Mouse (Mus musculus): ENCODE measurements around the gene Osgin1. TPM values are rescaled to one million over a fixed set of nuclear protein-coding genes. Genes with fewer than 3 reads are reported as not detected.

Gene Osgin1
- polyA plus RNA-seq, 1 experiment = not detected

DNA sequence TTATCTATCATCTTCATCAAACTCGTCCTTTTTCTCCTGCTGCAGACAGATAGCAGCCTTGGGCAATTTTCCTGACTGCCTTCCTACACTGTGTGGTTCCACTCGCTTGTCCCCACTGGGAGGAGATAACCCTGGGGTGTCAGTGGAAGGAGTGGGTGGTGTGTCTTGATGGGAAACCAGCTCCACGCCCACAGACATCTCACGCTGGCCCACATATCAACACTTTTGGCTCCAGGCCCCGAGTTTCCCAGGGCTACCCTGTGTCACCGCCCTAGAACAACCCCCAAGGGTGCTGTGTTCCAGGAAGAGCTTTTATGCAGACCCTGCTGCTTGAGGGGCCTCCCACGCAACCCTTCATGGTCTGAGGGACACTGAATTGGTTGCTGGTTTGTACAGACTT lies 29.8 kb downstream of the Osgin1 start:
- Histone ChIP-seq H3K9me3 (replicated peaks; ENCODE audit: control insufficient read depth, insufficient read depth, low read length, poor library complexity, severe bottlenecking) (no peaks in the 10 kb centered on the region), H3K36me3 (ENCODE audit: control insufficient read depth, insufficient read depth, low read length, poor library complexity, severe bottlenecking) (no peaks in the 10 kb centered on the region), H3K4me3 (ENCODE audit: low read depth, low read length) (no peak overlapping the region), H3K27me3 (ENCODE audit: control insufficient read depth, insufficient read depth, low read length, poor library complexity, severe bottlenecking) (no peaks in the 10 kb centered on the region), H3K4me1 (ENCODE audit: control insufficient read depth, insufficient read depth, low read length) (no peaks in the 10 kb centered on the region), H3K27ac (ENCODE audit: insufficient read depth, low read length) (no peak overlapping the region), H3K9ac (ENCODE audit: low read depth, poor library complexity, severe bottlenecking) (no peak overlapping the region)
- TF ChIP-seq EP300 (IDR thresholded peaks at IDR 0.05; ENCODE audit: insufficient read depth, low read depth, low read length) = no peak
- TF ChIP-seq POLR2A (IDR thresholded peaks at IDR 0.05; ENCODE audit: insufficient read depth, low read length) = no peak
- no peak for TF ChIP-seq CTCF (IDR thresholded peaks at IDR 0.05; ENCODE audit: low read depth, low read length)

GRCm38 (mm10) chr8:119466105-119466504 lies 32.2 kb downstream of the Osgin1 start:
- no peak overlapping the region for H3K27ac ChIP-seq (ENCODE audit: insufficient read depth, low read length)
- TF ChIP-seq CTCF (IDR thresholded peaks at IDR 0.05; ENCODE audit: low read depth, low read length) (no peak), POLR2A (IDR thresholded peaks at IDR 0.05; ENCODE audit: insufficient read depth, low read length) (no peak), EP300 (IDR thresholded peaks at IDR 0.05; ENCODE audit: insufficient read depth, low read depth, low read length) (no peak)
- H3K4me3 ChIP-seq (ENCODE audit: low read depth, low read length) = 0 out of 2 replicates have a peak overlapping the region, but pooled peaks have one; percentile 3
- H3K9me3 ChIP-seq (replicated peaks; ENCODE audit: control insufficient read depth, insufficient read depth, low read length, poor library complexity, severe bottlenecking) = no peaks in the 10 kb centered on the region
- no peaks in the 10 kb centered on the region for H3K27me3 ChIP-seq (ENCODE audit: control insufficient read depth, insufficient read depth, low read length, poor library complexity, severe bottlenecking)
- H3K4me1 ChIP-seq (ENCODE audit: control insufficient read depth, insufficient read depth, low read length) = no peaks in the 10 kb centered on the region
- H3K36me3 ChIP-seq (ENCODE audit: control insufficient read depth, insufficient read depth, low read length, poor library complexity, severe bottlenecking) = no peaks in the 10 kb centered on the region
- no peak overlapping the region for H3K9ac ChIP-seq (ENCODE audit: low read depth, poor library complexity, severe bottlenecking)

DNA sequence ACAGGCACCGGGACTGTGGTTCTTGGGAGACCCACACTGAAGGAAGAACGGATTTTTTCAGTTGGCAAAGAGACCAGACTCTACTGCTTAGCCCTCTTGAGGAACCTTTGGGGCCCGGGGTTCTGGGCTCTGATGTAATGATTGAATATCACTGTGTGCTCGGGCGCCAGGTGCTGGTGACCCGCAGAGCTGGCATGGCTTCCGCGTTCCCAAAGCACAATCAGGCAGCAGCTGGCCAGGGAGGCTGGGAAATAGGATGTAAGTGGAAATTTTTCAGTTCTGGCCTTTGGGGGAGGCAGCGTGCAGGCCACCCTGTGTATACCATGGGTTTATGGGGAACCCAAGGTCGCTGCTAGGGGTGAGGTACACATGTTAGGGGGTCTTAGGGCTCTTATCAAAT lies 32.9 kb downstream of the Osgin1 start:
- Histone ChIP-seq H3K4me1 (ENCODE audit: control insufficient read depth, insufficient read depth, low read length) (no peaks in the 10 kb centered on the region), H3K27ac (ENCODE audit: insufficient read depth, low read length) (no peak overlapping the region), H3K27me3 (ENCODE audit: control insufficient read depth, insufficient read depth, low read length, poor library complexity, severe bottlenecking) (no peaks in the 10 kb centered on the region), H3K36me3 (ENCODE audit: control insufficient read depth, insufficient read depth, low read length, poor library complexity, severe bottlenecking) (no peaks in the 10 kb centered on the region), H3K9me3 (replicated peaks; ENCODE audit: control insufficient read depth, insufficient read depth, low read length, poor library complexity, severe bottlenecking) (no peaks in the 10 kb centered on the region), H3K9ac (ENCODE audit: low read depth, poor library complexity, severe bottlenecking) (no peak overlapping the region), H3K4me3 (ENCODE audit: low read depth, low read length) (no peak overlapping the region)
- no peak for TF ChIP-seq POLR2A (IDR thresholded peaks at IDR 0.05; ENCODE audit: insufficient read depth, low read length)

GRCm38 (mm10) chr8:119468091-119468490 lies 34.2 kb downstream of the Osgin1 start:
- Histone ChIP-seq H3K4me3 (ENCODE audit: low read depth, low read length) (no peak overlapping the region), H3K36me3 (ENCODE audit: control insufficient read depth, insufficient read depth, low read length, poor library complexity, severe bottlenecking) (no peaks in the 10 kb centered on the region), H3K4me1 (ENCODE audit: control insufficient read depth, insufficient read depth, low read length) (no peaks in the 10 kb centered on the region), H3K27me3 (ENCODE audit: control insufficient read depth, insufficient read depth, low read length, poor library complexity, severe bottlenecking) (no peaks in the 10 kb centered on the region), H3K9ac (ENCODE audit: low read depth, poor library complexity, severe bottlenecking) (no peak overlapping the region), H3K9me3 (replicated peaks; ENCODE audit: control insufficient read depth, insufficient read depth, low read length, poor library complexity, severe bottlenecking) (no peaks in the 10 kb centered on the region), H3K27ac (ENCODE audit: insufficient read depth, low read length) (no peak overlapping the region)
- no peak for TF ChIP-seq POLR2A (IDR thresholded peaks at IDR 0.05; ENCODE audit: insufficient read depth, low read length)
- TF ChIP-seq CTCF (IDR thresholded peaks at IDR 0.05; ENCODE audit: low read depth, low read length) = no peak
- TF ChIP-seq EP300 (IDR thresholded peaks at IDR 0.05; ENCODE audit: insufficient read depth, low read depth, low read length) = no peak

DNA sequence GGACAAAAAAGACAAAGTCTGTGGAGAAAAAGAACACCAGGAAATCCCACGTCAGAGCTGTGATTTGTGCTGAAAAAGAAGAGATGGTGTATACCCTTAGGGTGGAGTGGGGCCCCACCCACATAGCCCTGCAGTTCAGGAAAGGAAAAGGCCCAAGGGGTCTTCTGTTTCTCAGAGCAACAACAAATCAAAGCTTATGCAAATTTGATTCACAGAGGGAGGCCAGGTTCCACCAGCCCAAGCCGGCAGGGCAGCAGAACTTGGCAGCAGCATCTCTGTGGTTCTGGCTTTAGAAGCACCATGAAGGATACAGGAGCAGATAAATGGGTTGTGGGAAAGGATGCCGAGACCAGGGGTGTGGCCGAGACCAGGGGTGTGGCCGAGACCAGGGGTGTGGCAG lies 44.8 kb downstream of the Osgin1 start:
- H3K4me3 ChIP-seq (ENCODE audit: low read depth, low read length) = no peak overlapping the region
- H3K27me3 ChIP-seq (ENCODE audit: control insufficient read depth, insufficient read depth, low read length, poor library complexity, severe bottlenecking) = no peaks in the 10 kb centered on the region
- H3K27ac ChIP-seq (ENCODE audit: insufficient read depth, low read length) = no peak overlapping the region
- peaks cover 4% of the 10 kb centered on the region for H3K4me1 ChIP-seq (ENCODE audit: control insufficient read depth, insufficient read depth, low read length)
- H3K36me3 ChIP-seq (ENCODE audit: control insufficient read depth, insufficient read depth, low read length, poor library complexity, severe bottlenecking) = no peaks in the 10 kb centered on the region
- TF ChIP-seq CTCF (IDR thresholded peaks at IDR 0.05; ENCODE audit: low read depth, low read length) (no peak), EP300 (IDR thresholded peaks at IDR 0.05; ENCODE audit: insufficient read depth, low read depth, low read length) (peak; percentile 53; the same call in 1 of the 2 replicates)
- no peaks in the 10 kb centered on the region for H3K9me3 ChIP-seq (replicated peaks; ENCODE audit: control insufficient read depth, insufficient read depth, low read length, poor library complexity, severe bottlenecking)
- H3K9ac ChIP-seq (ENCODE audit: low read depth, poor library complexity, severe bottlenecking) = no peak overlapping the region

DNA sequence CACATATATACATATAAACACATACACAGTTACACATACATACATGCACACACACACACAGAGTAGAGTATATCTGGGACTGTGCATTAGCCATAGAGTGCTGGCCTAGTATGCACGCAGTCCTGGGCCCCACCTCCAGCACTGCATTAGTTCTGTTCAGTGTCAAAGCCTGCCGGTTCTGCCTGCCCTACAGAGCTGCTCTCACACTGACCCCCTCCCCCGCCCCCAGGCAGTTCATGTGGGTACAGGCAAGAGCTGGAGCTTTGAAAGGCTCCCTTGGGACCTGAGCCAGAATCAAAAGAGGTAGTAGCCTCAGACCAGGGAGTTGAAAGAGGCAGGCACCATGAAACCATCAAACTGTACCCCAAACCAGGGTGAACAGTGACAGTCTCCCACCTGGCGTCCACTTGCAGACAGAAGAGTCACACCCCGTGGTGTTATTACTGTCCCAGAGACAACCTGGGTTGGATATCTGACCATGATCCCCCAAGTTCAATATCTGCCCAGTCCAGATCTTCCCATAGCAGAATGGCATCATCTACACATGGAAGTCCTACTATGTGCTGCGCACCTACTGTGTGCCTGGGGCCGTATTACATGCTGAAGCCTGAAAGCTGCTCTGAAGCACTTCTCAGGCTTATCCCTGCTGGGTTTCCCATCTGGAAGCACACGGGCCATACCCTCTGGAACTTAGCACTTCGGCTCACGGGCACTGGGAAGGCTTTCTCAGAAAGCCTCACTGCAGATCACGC lies 50.4 kb downstream of the Osgin1 start:
- no peaks in the 10 kb centered on the region for H3K36me3 ChIP-seq (ENCODE audit: control insufficient read depth, insufficient read depth, low read length, poor library complexity, severe bottlenecking)
- no peak overlapping the region for H3K27ac ChIP-seq (ENCODE audit: insufficient read depth, low read length)
- no peak overlapping the region for H3K9ac ChIP-seq (ENCODE audit: low read depth, poor library complexity, severe bottlenecking)
- no peak overlapping the region for H3K4me3 ChIP-seq (ENCODE audit: low read depth, low read length)
- no peaks in the 10 kb centered on the region for H3K4me1 ChIP-seq (ENCODE audit: control insufficient read depth, insufficient read depth, low read length)
- no peak for TF ChIP-seq POLR2A (IDR thresholded peaks at IDR 0.05; ENCODE audit: insufficient read depth, low read length)
- no peak for TF ChIP-seq CTCF (IDR thresholded peaks at IDR 0.05; ENCODE audit: low read depth, low read length)
- no peak for TF ChIP-seq EP300 (IDR thresholded peaks at IDR 0.05; ENCODE audit: insufficient read depth, low read depth, low read length)
- H3K9me3 ChIP-seq (replicated peaks; ENCODE audit: control insufficient read depth, insufficient read depth, low read length, poor library complexity, severe bottlenecking) = no peaks in the 10 kb centered on the region
- H3K27me3 ChIP-seq (ENCODE audit: control insufficient read depth, insufficient read depth, low read length, poor library complexity, severe bottlenecking) = no peaks in the 10 kb centered on the region
